Mouse (Mus musculus) hindbrain, embryonic 11.5 days (tissue): Measurements from ENCODE around the gene Sap30. TPM values are rescaled to one million over a fixed set of nuclear protein-coding genes. Genes with fewer than 3 reads are reported as not detected.

Experiments used
- ATAC-seq: fragments of 200-750 bp; cut with Nextera tagmentation; 2 replicates; pipeline ENCODE4 v1.8.0; 2017; ENCODE audit warnings: mild to moderate bottlenecking, moderate TSS enrichment, moderate library complexity; ENCODE audit not compliant: low FRiP score
- DNase-seq: peaks from one replicate; pipeline ENCODE4 v3.0.0-alpha.2; 2015; ENCODE audit warnings: low spot score
- H3K27ac ChIP-seq: fragments of 300-500 bp; sonication (generic); 2 replicates; pipeline ENCODE4 v1.5.1; 2014; ENCODE audit warnings: mild to moderate bottlenecking, low read depth, low read length
- H3K27me3 ChIP-seq: fragments of 300-500 bp; sonication (generic); 2 replicates; pipeline ENCODE4 v1.6.1; 2014; ENCODE audit warnings: mild to moderate bottlenecking, low read length, moderate library complexity, mixed read lengths; ENCODE audit not compliant: control insufficient read depth, insufficient read depth
- H3K36me3 ChIP-seq: fragments of 300-500 bp; sonication (generic); 2 replicates; pipeline ENCODE4 v1.6.1; 2014; ENCODE audit warnings: mild to moderate bottlenecking, low read length, moderate library complexity, mixed read lengths; ENCODE audit not compliant: control insufficient read depth, insufficient read depth
- H3K4me1 ChIP-seq: fragments of 300-500 bp; sonication (generic); replicated peaks from 2 replicates; pipeline ENCODE4 v1.6.1; 2014; ENCODE audit warnings: low read length, mixed read lengths; ENCODE audit not compliant: control insufficient read depth, insufficient read depth
- H3K4me2 ChIP-seq: fragments of 300-500 bp; sonication (generic); replicated peaks from 2 replicates; pipeline ENCODE4 v1.6.1; 2014; ENCODE audit warnings: mild to moderate bottlenecking, low read depth, low read length
- H3K4me3 ChIP-seq: fragments of 300-500 bp; sonication (generic); 2 replicates; pipeline ENCODE4 v1.5.1; 2014; ENCODE audit warnings: low read depth, low read length
- H3K9ac ChIP-seq: fragments of 300-500 bp; sonication (generic); 2 replicates; pipeline ENCODE4 v1.6.1; 2014; ENCODE audit warnings: low read depth, low read length
- H3K9me3 ChIP-seq: fragments of 300-500 bp; sonication (generic); 2 replicates; pipeline ENCODE4 v1.6.1; 2016; ENCODE audit warnings: low read length; ENCODE audit not compliant: control insufficient read depth
- WGBS: fragments of 180-500 bp; shearing (Covaris S2); extraction: QIAGEN DNeasy Blood & Tissue Kit; methylation state at CpG from one replicate; pipeline ENCODE4 v1.1.7; 2014; 5-methylcytosine and 5-hydroxymethylcytosine counted together
- polyA plus RNA-seq: library from polyadenylated mRNA; unstranded; fragments of >200 nt; fragmentation: Nextera tagmentation; extraction: Ambion mirVana; gene quantifications from 2 replicates; pipeline ENCODE4 v1.2.1, GENCODE M21; 2014

Gene Sap30
- polyA plus RNA-seq, 1 experiment from 2014 or later, result 109 TPM

- Histone ChIP-seq H3K36me3 (no peaks in the 10 kb centered on the region), H3K4me2 (no peak overlapping the region), H3K27me3 (no peaks in the 10 kb centered on the region), H3K4me1 (no peaks in the 10 kb centered on the region), H3K9ac (no peak overlapping the region), H3K9me3 (no peaks in the 10 kb centered on the region), H3K27ac (no peak overlapping the region), H3K4me3 (no peak overlapping the region)
- DNase-seq (no peak), ATAC-seq (no peak)
- 92% methylated on average over 4 of the region's 4 CpGs for WGBS
Observed at GRCm38 (mm10) chr8:57441131-57441530, 46.5 kb downstream of the Sap30 start.

- no peaks in the 10 kb centered on the region for H3K27me3 ChIP-seq
- H3K4me2 ChIP-seq, result no peak overlapping the region
- no peaks in the 10 kb centered on the region for H3K9me3 ChIP-seq
- H3K27ac ChIP-seq, result no peak overlapping the region
- 89% methylated on average over 9 of the region's 9 CpGs for whole genome bisulfite sequencing
- H3K9ac ChIP-seq, result no peak overlapping the region
- DNase-seq, result no peak
- no peak overlapping the region for H3K4me3 ChIP-seq
- H3K36me3 ChIP-seq, result no peaks in the 10 kb centered on the region
- no peak for ATAC-seq
- H3K4me1 ChIP-seq, result no peaks in the 10 kb centered on the region
Observed at GRCm38 (mm10) chr8:57436437-57436796, 51.2 kb downstream of the Sap30 start.

GRCm38 (mm10) chr8:57435768-57436436, 51.8 kb downstream of the Sap30 start:
- H3K4me3 ChIP-seq, result no peak overlapping the region
- DNase-seq (no peak), ATAC-seq (no peak)
- H3K9ac ChIP-seq, result no peak overlapping the region
- no peaks in the 10 kb centered on the region for H3K9me3 ChIP-seq
- no peaks in the 10 kb centered on the region for H3K4me1 ChIP-seq
- H3K4me2 ChIP-seq, result no peak overlapping the region
- H3K36me3 ChIP-seq, result no peaks in the 10 kb centered on the region
- H3K27ac ChIP-seq, result no peak overlapping the region
- WGBS, result 60% methylated on average over 18 of the region's 18 CpGs
- H3K27me3 ChIP-seq, result no peaks in the 10 kb centered on the region

GRCm38 (mm10) chr8:57432802-57433201, 54.9 kb downstream of the Sap30 start:
- ATAC-seq (no peak), DNase-seq (no peak)
- 0 out of 2 replicates have a peak, but pooled peaks cover 2% of the 10 kb centered on the region for H3K4me1 ChIP-seq
- no peaks in the 10 kb centered on the region for H3K27me3 ChIP-seq
- H3K36me3 ChIP-seq, result no peaks in the 10 kb centered on the region
- H3K4me3 ChIP-seq, result no peak overlapping the region
- H3K4me2 ChIP-seq, result no peak overlapping the region
- 84% methylated on average over 5 of the region's 5 CpGs for WGBS
- no peaks in the 10 kb centered on the region for H3K9me3 ChIP-seq
- H3K9ac ChIP-seq, result no peak overlapping the region
- H3K27ac ChIP-seq, result no peak overlapping the region

Other genes starting within 250 kb of the Sap30 start
- 0.10 TPM in 1 of 2 replicates, not detected in the other for gene Hand2, start 166.9 kb downstream of the Sap30 start, polyA plus RNA-seq
- 1.4 and 1.6 TPM in 2 replicates for gene Scrg1, start 31.9 kb downstream of the Sap30 start, polyA plus RNA-seq
- gene Hmgb2, start 24.0 kb upstream of the Sap30 start, polyA plus RNA-seq, result 457 and 512 TPM in 2 replicates
- 17.3 and 19.3 TPM in 2 replicates for gene Galnt7, start 165.2 kb upstream of the Sap30 start, polyA plus RNA-seq